Mouse (Mus musculus) limb, embryonic 14.5 days (tissue): ENCODE measurements at regions not wholly inside any gene's neighbourhood (a gene's known extent, or its start where the extent isn't known, plus 50 kb on each side); places are given as distances from the start of the nearest gene placed in this dataset.

ENCODE experiments used
- ATAC-seq: fragments of 200-750 bp; cut with Nextera tagmentation; 2 replicates; pipeline ENCODE4 v1.8.0; 2017; ENCODE audit warnings: low read depth, moderate number of reproducible peaks, moderate TSS enrichment; ENCODE audit not compliant: low FRiP score
- DNase-seq: peaks from one replicate; pipeline ENCODE4 v3.0.0-alpha.2; 2015; ENCODE audit warnings: low spot score
- H3K27ac ChIP-seq: fragments of 300-500 bp; sonication (generic); replicated peaks from 2 replicates; pipeline ENCODE4 v1.5.1; 2014; ENCODE audit warnings: low read depth, mild to moderate bottlenecking, low read length, moderate library complexity, mixed read lengths
- H3K27me3 ChIP-seq: fragments of 300-500 bp; sonication (generic); 2 replicates; pipeline ENCODE4 v1.6.1; 2014; ENCODE audit warnings: low read length, mixed read lengths; ENCODE audit not compliant: control insufficient read depth, insufficient read depth
- H3K36me3 ChIP-seq: fragments of 300-500 bp; sonication (generic); 2 replicates; pipeline ENCODE4 v1.6.1; 2014; ENCODE audit warnings: mild to moderate bottlenecking, low read length, moderate library complexity, mixed read lengths; ENCODE audit not compliant: control insufficient read depth, insufficient read depth
- H3K4me1 ChIP-seq: fragments of 300-500 bp; sonication (generic); 2 replicates; pipeline ENCODE4 v1.6.1; 2014; ENCODE audit warnings: antibody characterized with exemption, low read length, mixed read lengths; ENCODE audit not compliant: control insufficient read depth, insufficient read depth
- H3K4me2 ChIP-seq: fragments of 300-500 bp; sonication (generic); replicated peaks from 2 replicates; pipeline ENCODE4 v1.6.1; 2014; ENCODE audit warnings: low read depth, mild to moderate bottlenecking, low read length, moderate library complexity; ENCODE audit not compliant: severe bottlenecking
- H3K4me3 ChIP-seq: fragments of 300-500 bp; sonication (generic); replicated peaks from 2 replicates; pipeline ENCODE4 v1.5.1; 2014; ENCODE audit warnings: low read length
- H3K9ac ChIP-seq: fragments of 300-500 bp; sonication (generic); 2 replicates; pipeline ENCODE4 v1.6.1; 2014; ENCODE audit warnings: mild to moderate bottlenecking, low read depth, low read length, moderate library complexity; ENCODE audit not compliant: severe bottlenecking
- H3K9me3 ChIP-seq: fragments of 300-500 bp; sonication (generic); 2 replicates; pipeline ENCODE4 v1.6.1; 2016; ENCODE audit warnings: low read length; ENCODE audit not compliant: control insufficient read depth
- POLR2A ChIP-seq: fragments of 200-500 bp; IDR thresholded peaks from 2 replicates; pipeline ENCODE4 v1.8.0; 2012; ENCODE audit warnings: inconsistent platforms, mild to moderate bottlenecking, moderate library complexity, borderline replicate concordance; ENCODE audit not compliant: insufficient read depth, insufficient read length; ENCODE audit errors: extremely low read depth
- WGBS: fragments of 180-500 bp; shearing (Covaris S2); extraction: QIAGEN DNeasy Blood & Tissue Kit; methylation state at CpG from one replicate; pipeline ENCODE4 v1.1.7; 2014; 5-methylcytosine and 5-hydroxymethylcytosine counted together

DNA sequence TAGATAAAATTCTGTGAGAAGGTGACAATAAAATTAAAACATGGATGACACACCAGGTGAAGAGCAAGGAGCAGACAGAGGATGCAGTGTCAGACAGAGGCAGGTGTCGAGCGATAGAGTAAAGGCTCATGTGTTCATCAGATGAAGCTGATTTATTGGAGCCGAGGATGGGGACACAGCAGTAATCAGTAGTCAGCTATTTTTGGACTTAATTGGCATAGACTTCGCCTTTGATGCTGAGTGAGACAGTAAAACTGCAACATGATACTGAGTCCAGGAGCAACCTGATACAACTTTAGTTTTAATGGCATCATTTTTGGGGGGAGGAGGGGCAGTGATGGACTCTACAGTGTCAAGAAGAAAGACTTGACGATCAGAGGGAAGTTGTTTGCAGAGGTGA lies 272.6 kb upstream of the Spock3 start:
- no peak for ATAC-seq
- Histone ChIP-seq H3K4me1 (no peaks in the 10 kb centered on the region), H3K4me3 (no peak overlapping the region), H3K4me2 (no peak overlapping the region), H3K27ac (no peak overlapping the region), H3K36me3 (no peaks in the 10 kb centered on the region), H3K9me3 (no peaks in the 10 kb centered on the region), H3K9ac (no peak overlapping the region), H3K27me3 (no peaks in the 10 kb centered on the region)
- DNase-seq = no peak
- TF ChIP-seq POLR2A = no peak
- 29% methylated on average over 5 of the region's 5 CpGs for WGBS

DNA sequence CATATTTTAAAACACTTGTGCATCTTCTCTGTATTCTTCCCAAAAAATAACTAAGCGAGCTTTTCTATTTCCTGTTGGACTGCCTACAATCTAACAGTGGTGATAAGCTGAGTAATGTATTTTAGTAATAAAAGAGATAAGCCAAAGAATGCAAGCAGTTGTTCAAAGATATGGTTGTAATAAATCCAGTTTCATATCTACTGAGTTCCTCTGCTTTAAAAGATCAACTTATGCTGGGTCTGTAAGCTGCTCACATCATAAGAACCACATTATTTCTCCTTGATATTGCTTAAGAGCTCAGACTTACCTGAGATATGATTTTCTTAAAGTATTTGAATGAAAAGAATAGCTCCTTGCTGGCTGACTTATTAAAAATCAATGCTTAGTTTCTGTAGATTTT lies 266.6 kb upstream of the Spock3 start:
- DNase-seq = no peak
- Histone ChIP-seq H3K9ac (no peak overlapping the region), H3K27me3 (no peaks in the 10 kb centered on the region), H3K27ac (no peak overlapping the region), H3K36me3 (no peaks in the 10 kb centered on the region), H3K9me3 (no peaks in the 10 kb centered on the region), H3K4me1 (no peaks in the 10 kb centered on the region), H3K4me2 (no peak overlapping the region), H3K4me3 (no peak overlapping the region)
- no peak for TF ChIP-seq POLR2A
- no peak for ATAC-seq
- 79% methylated on average over 1 of the region's 1 CpGs for WGBS

DNA sequence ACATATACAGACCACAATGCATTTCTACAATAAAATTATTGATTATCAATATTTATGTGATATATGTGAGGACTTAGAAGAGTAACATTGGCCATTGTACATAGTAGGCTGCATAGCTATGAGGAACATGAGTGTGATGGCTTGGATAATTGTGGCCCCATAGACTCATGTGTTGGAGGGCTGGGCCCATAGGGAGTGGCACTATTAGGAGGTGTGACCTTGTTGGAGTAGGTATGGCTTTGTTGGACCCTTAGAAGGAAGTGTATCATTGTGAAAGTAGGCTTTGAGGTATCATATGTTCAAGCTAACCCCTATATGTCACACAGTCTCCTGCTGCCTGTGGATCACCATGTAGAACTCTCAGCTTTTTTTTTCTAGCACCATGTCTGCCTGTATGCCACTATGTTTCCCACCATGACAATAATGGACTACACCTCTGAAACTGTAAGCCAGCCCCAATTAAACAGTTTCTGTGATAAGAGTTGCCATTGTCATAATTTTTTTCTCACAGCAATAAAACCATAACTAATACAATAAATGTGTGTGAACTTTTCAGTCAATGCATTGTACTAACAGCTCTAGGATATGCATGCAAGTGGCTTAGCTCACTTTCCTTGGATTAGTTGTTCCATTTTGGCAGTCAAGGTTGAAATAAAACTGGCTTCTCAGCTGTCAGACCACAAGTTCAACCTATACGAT lies 265.3 kb upstream of the Spock3 start:
- Histone ChIP-seq H3K4me1 (no peaks in the 10 kb centered on the region), H3K9ac (no peak overlapping the region), H3K4me3 (no peak overlapping the region), H3K9me3 (no peaks in the 10 kb centered on the region), H3K4me2 (no peak overlapping the region), H3K36me3 (no peaks in the 10 kb centered on the region), H3K27me3 (no peaks in the 10 kb centered on the region), H3K27ac (no peak overlapping the region)
- no peak for DNase-seq
- WGBS = 73% methylated on average over 1 of the region's 1 CpGs
- no peak for ATAC-seq
- TF ChIP-seq POLR2A = no peak

DNA sequence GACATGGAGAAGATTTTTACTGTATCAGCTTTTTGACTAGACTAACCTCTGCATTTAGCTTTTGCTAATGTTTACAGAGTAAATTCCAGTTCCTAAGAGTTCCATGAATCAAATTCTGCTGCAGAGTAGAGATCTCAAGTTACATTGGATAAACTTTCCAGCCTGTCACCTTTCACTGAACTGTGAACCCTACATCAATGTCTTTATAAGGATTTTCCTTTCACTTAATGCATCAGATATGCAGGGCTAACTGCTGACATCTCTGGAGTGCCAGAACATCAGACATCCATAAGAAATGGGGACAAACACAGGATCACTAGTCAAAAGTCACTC lies 264.8 kb upstream of the Spock3 start:
- Histone ChIP-seq H3K27me3 (no peaks in the 10 kb centered on the region), H3K27ac (no peak overlapping the region), H3K4me1 (no peaks in the 10 kb centered on the region), H3K9me3 (no peaks in the 10 kb centered on the region), H3K36me3 (no peaks in the 10 kb centered on the region), H3K4me2 (no peak overlapping the region), H3K9ac (no peak overlapping the region), H3K4me3 (no peak overlapping the region)
- no peak for TF ChIP-seq POLR2A
- DNase-seq (peak; percentile 2), ATAC-seq (no peak; the same call in 1 of the 2 replicates)
